Mouse (Mus musculus): ENCODE data around the gene Tbc1d10a. TPM values are rescaled to one million over a fixed set of nuclear protein-coding genes. Genes with fewer than 3 reads are reported as not detected.

Tbc1d10a gene
- polyA plus RNA-seq, 1 experiment from 2014 or later = 34.0 TPM

DNA sequence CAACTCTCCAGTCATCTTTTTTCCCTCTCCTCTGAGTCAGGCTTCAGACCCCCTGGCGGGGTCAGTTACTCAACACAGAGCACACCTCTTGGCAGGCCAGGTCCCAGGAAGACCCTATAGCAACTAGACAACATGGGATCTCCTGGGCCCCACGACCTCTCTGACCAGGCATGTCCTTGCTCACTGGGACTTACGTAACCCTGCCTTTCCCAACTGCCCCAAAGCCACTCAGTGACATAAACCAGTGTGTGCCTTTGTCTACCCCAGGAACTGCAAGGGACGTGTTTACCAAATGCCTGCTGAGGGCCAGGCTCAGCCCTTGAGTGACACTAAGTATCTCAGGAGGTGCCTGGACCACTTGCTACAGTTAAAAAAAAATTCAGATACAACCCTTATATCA, 43.3 kb downstream of the Tbc1d10a start:
- H3K9ac ChIP-seq (ENCODE audit: low read depth, low read length) = no peak overlapping the region
- no peaks in the 10 kb centered on the region for H3K4me1 ChIP-seq (ENCODE audit: control insufficient read depth, insufficient read depth, low read length)
- 67% methylated on average over 4 of the region's 4 CpGs for WGBS
- no peak overlapping the region for H3K4me2 ChIP-seq (ENCODE audit: low read depth, low read length)
- ATAC-seq = no peak
- H3K36me3 ChIP-seq (ENCODE audit: control insufficient read depth, insufficient read depth, low read length) = no peaks in the 10 kb centered on the region
- H3K9me3 ChIP-seq (ENCODE audit: control insufficient read depth, low read length) = no peaks in the 10 kb centered on the region
- no peaks in the 10 kb centered on the region for H3K27me3 ChIP-seq (replicated peaks; ENCODE audit: control insufficient read depth, insufficient read depth, low read length)
- H3K27ac ChIP-seq (ENCODE audit: low read length) = no peak overlapping the region
- H3K4me3 ChIP-seq (ENCODE audit: low read length) = no peak overlapping the region

GRCm38 (mm10) chr11:4231435-4231834, 44.8 kb downstream of the Tbc1d10a start:
- no peak overlapping the region for H3K4me2 ChIP-seq (ENCODE audit: low read depth, low read length)
- H3K9me3 ChIP-seq (ENCODE audit: control insufficient read depth, low read length) = no peaks in the 10 kb centered on the region
- H3K4me1 ChIP-seq (ENCODE audit: control insufficient read depth, insufficient read depth, low read length) = no peaks in the 10 kb centered on the region
- no peak overlapping the region for H3K27ac ChIP-seq (ENCODE audit: low read length)
- H3K36me3 ChIP-seq (ENCODE audit: control insufficient read depth, insufficient read depth, low read length) = no peaks in the 10 kb centered on the region
- WGBS = 80% methylated on average over 2 of the region's 2 CpGs
- H3K9ac ChIP-seq (ENCODE audit: low read depth, low read length) = no peak overlapping the region
- no peak overlapping the region for H3K4me3 ChIP-seq (ENCODE audit: low read length)
- peak; percentile 65 for ATAC-seq
- H3K27me3 ChIP-seq (replicated peaks; ENCODE audit: control insufficient read depth, insufficient read depth, low read length) = no peaks in the 10 kb centered on the region

DNA sequence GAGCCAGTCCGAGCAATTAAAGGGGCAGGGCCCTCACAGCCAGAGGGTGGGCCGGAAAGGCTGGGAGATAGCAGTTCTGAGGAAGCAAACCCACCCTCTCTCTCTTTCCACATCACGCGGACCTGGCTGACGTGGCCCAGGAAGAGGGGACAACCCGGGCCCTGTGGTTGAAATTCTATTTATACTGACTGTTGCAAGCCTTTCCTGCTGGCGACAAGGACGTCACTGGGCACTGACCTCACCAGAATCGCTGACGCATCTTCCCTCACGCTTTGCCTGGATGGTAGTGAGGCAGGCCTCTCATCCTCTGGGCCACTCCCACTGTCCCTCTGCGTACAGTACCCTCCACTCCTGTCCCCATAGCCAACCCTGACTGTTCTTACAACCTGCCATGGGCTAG, 46.1 kb downstream of the Tbc1d10a start:
- Histone ChIP-seq H3K36me3 (ENCODE audit: control insufficient read depth, insufficient read depth, low read length) (no peaks in the 10 kb centered on the region), H3K9me3 (ENCODE audit: control insufficient read depth, low read length) (no peaks in the 10 kb centered on the region), H3K27me3 (replicated peaks; ENCODE audit: control insufficient read depth, insufficient read depth, low read length) (no peaks in the 10 kb centered on the region), H3K4me2 (ENCODE audit: low read depth, low read length) (no peak overlapping the region), H3K4me1 (ENCODE audit: control insufficient read depth, insufficient read depth, low read length) (no peaks in the 10 kb centered on the region), H3K27ac (ENCODE audit: low read length) (no peak overlapping the region), H3K9ac (ENCODE audit: low read depth, low read length) (no peak overlapping the region), H3K4me3 (ENCODE audit: low read length) (no peak overlapping the region)
- WGBS = 63% methylated on average over 12 of the region's 12 CpGs
- ATAC-seq = no peak

DNA sequence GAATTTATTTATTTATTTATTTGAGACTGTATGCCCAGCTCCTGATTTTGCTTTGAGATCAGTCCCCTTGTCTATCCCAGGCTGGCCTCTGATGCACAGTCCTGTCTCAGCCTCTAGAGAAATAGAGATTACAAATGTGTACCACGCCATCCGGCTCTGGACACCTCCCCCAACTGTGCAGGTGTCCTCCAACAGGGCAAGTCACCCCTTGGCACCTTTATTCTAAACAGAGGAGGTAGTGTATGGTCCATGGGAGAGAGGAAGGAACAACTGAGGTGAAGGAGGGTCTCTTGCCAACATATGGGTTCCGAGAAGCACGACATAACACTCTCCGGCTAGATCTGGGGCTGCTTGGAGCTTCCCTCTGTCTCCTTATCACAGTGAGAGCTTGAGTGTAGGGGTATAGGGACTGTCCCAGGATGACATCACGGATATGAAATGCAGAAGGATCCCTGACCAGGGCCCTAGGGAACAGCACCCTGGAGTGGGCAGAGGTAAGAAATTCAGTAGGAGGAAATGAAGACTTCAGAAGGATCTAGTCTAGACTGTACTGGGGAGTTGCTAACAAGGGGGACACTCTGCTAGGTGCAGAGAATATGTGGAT, 48.6 kb downstream of the Tbc1d10a start:
- WGBS = 87% methylated on average over 6 of the region's 6 CpGs

DNA sequence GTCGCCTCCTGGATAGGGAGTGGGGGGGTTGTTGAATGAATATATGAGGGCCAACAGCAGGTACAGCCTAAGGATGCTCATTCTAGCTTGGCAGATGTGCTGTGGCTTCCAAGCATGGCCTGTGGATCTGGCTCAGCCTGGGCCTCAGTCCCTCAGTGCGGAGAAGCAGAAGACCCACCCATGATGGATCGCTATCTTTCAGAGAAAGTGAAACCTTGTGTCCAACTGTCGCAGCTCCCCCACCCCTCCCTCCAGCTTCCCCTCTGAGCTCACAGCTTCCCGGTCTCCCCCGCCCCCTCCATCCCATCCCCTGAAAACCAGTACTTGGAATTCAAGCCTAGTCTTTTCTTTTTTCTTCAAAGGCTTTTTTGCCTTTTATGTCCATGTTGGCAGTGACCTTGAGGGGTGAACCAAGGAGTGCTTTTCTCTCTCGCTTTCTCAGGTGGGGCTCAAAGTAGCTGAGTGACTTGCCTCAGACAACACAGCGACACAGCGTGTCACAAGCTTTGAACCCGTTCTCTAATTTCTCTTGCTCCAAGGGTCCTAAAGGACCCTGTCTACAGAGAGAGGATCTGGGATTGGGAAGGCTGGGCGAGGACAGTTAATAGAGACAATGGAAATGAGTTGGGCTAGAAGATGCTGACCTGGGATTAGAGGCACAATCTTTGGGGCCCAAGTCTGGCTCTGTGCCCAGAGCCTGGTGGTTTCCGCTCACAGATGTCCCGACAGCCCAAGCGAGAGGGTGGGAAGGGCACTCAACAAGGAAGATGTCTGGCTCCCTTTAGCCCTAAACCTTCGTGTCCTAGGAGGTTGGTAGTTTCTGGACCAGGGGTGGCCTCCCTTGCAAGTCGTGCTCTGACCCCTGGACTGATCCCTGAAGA, 49.3 kb downstream of the Tbc1d10a start, which contains the start of gene Osm:
Osm (plus strand) TSS at position 756 of the 881 bp plus-strand sequence.
- WGBS = 71% methylated on average over 16 of the region's 16 CpGs
- ATAC-seq = no peak
- H3K36me3 ChIP-seq (ENCODE audit: control insufficient read depth, insufficient read depth, low read length) = no peaks in the 10 kb centered on the region
- no peak within 1 kb of the TSS for H3K9ac ChIP-seq (ENCODE audit: low read depth, low read length)
- no peaks in the 10 kb centered on the region for H3K4me1 ChIP-seq (ENCODE audit: control insufficient read depth, insufficient read depth, low read length)
- H3K4me2 ChIP-seq (ENCODE audit: low read depth, low read length) = no peak within 1 kb of the TSS
- no peaks in the 10 kb centered on the region for H3K27me3 ChIP-seq (replicated peaks; ENCODE audit: control insufficient read depth, insufficient read depth, low read length)
- H3K27ac ChIP-seq (ENCODE audit: low read length) = no peak within 1 kb of the TSS
- H3K9me3 ChIP-seq (ENCODE audit: control insufficient read depth, low read length) = no peaks in the 10 kb centered on the region
- H3K4me3 ChIP-seq (ENCODE audit: low read length) = no peak within 1 kb of the TSS

More for the DNA sequence above, 48.6 kb downstream of the Tbc1d10a start:
- no peak for ATAC-seq
- Histone ChIP-seq H3K4me3 (ENCODE audit: low read length) (no peak overlapping the region), H3K9ac (ENCODE audit: low read depth, low read length) (no peak overlapping the region), H3K4me2 (ENCODE audit: low read depth, low read length) (no peak overlapping the region), H3K27me3 (replicated peaks; ENCODE audit: control insufficient read depth, insufficient read depth, low read length) (no peaks in the 10 kb centered on the region), H3K27ac (ENCODE audit: low read length) (no peak overlapping the region), H3K9me3 (ENCODE audit: control insufficient read depth, low read length) (no peaks in the 10 kb centered on the region), H3K36me3 (ENCODE audit: control insufficient read depth, insufficient read depth, low read length) (no peaks in the 10 kb centered on the region), H3K4me1 (ENCODE audit: control insufficient read depth, insufficient read depth, low read length) (no peaks in the 10 kb centered on the region)

- no peak overlapping the region for H3K27ac ChIP-seq (ENCODE audit: low read length)
- no peaks in the 10 kb centered on the region for H3K4me1 ChIP-seq (ENCODE audit: control insufficient read depth, insufficient read depth, low read length)
- H3K36me3 ChIP-seq (ENCODE audit: control insufficient read depth, insufficient read depth, low read length) = no peaks in the 10 kb centered on the region
- H3K9me3 ChIP-seq (ENCODE audit: control insufficient read depth, low read length) = no peaks in the 10 kb centered on the region
- H3K4me3 ChIP-seq (ENCODE audit: low read length) = no peak overlapping the region
- no peak overlapping the region for H3K9ac ChIP-seq (ENCODE audit: low read depth, low read length)
- no peaks in the 10 kb centered on the region for H3K27me3 ChIP-seq (replicated peaks; ENCODE audit: control insufficient read depth, insufficient read depth, low read length)
- WGBS = 91% methylated on average over 21 of the region's 21 CpGs
- H3K4me2 ChIP-seq (ENCODE audit: low read depth, low read length) = no peak overlapping the region
- ATAC-seq = no peak
These were observed 50.0 kb downstream of the Tbc1d10a start for GRCm38 (mm10) chr11:4236546-4237067.

GRCm38 (mm10) chr11:4237389-4237912, 50.9 kb downstream of the Tbc1d10a start:
- Histone ChIP-seq H3K9me3 (ENCODE audit: control insufficient read depth, low read length) (no peaks in the 10 kb centered on the region), H3K27ac (ENCODE audit: low read length) (no peak overlapping the region), H3K4me1 (ENCODE audit: control insufficient read depth, insufficient read depth, low read length) (no peaks in the 10 kb centered on the region), H3K4me2 (ENCODE audit: low read depth, low read length) (no peak overlapping the region), H3K36me3 (ENCODE audit: control insufficient read depth, insufficient read depth, low read length) (no peaks in the 10 kb centered on the region), H3K27me3 (replicated peaks; ENCODE audit: control insufficient read depth, insufficient read depth, low read length) (no peaks in the 10 kb centered on the region), H3K9ac (ENCODE audit: low read depth, low read length) (no peak overlapping the region), H3K4me3 (ENCODE audit: low read length) (no peak overlapping the region)
- WGBS = 81% methylated on average over 18 of the region's 18 CpGs
- no peak for ATAC-seq

GRCm38 (mm10) chr11:4238167-4238566, 51.6 kb downstream of the Tbc1d10a start:
- Histone ChIP-seq H3K36me3 (ENCODE audit: control insufficient read depth, insufficient read depth, low read length) (no peaks in the 10 kb centered on the region), H3K9me3 (ENCODE audit: control insufficient read depth, low read length) (no peaks in the 10 kb centered on the region), H3K27me3 (replicated peaks; ENCODE audit: control insufficient read depth, insufficient read depth, low read length) (no peaks in the 10 kb centered on the region), H3K27ac (ENCODE audit: low read length) (no peak overlapping the region), H3K4me1 (ENCODE audit: control insufficient read depth, insufficient read depth, low read length) (no peaks in the 10 kb centered on the region), H3K4me3 (ENCODE audit: low read length) (no peak overlapping the region), H3K4me2 (ENCODE audit: low read depth, low read length) (no peak overlapping the region), H3K9ac (ENCODE audit: low read depth, low read length) (no peak overlapping the region)
- no peak for ATAC-seq
- WGBS = 86% methylated on average over 6 of the region's 6 CpGs

DNA sequence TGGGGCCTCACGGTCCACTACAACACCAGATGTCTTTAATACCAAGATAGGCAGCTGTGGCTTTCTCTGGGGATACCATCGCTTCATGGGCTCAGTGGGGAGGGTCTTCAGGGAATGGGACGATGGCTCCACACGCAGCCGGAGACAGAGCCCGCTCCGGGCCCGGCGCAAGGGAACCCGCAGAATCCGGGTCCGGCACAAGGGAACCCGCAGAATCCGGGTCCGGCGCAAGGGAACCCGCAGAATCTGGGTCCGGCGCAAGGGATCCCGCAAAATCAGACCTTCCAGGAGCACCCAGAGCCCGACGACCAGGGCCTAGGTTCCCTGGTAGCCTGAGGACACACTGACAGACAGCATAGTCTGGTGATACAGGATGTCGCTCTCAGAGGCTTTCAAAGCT, 53.1 kb downstream of the Tbc1d10a start:
- H3K4me2 ChIP-seq (ENCODE audit: low read depth, low read length) = no peak overlapping the region
- H3K27me3 ChIP-seq (replicated peaks; ENCODE audit: control insufficient read depth, insufficient read depth, low read length) = no peaks in the 10 kb centered on the region
- ATAC-seq = no peak
- H3K27ac ChIP-seq (ENCODE audit: low read length) = no peak overlapping the region
- H3K4me1 ChIP-seq (ENCODE audit: control insufficient read depth, insufficient read depth, low read length) = no peaks in the 10 kb centered on the region
- WGBS = 90% methylated on average over 23 of the region's 23 CpGs
- no peaks in the 10 kb centered on the region for H3K9me3 ChIP-seq (ENCODE audit: control insufficient read depth, low read length)
- no peaks in the 10 kb centered on the region for H3K36me3 ChIP-seq (ENCODE audit: control insufficient read depth, insufficient read depth, low read length)
- H3K9ac ChIP-seq (ENCODE audit: low read depth, low read length) = no peak overlapping the region
- no peak overlapping the region for H3K4me3 ChIP-seq (ENCODE audit: low read length)
